Mouse (Mus musculus): Measurements from ENCODE around the gene Sc5d. TPM values are rescaled to one million over a fixed set of nuclear protein-coding genes. Genes with fewer than 3 reads are reported as not detected.

The Sc5d gene
- 14.2 and 17.0 TPM in 2 replicates for polyA plus RNA-seq (2015; fragmentation: Nextera tagmentation; extraction: Ambion mirVana)

GRCm38 (mm10) chr9:42264145-42264544, at the start of gene Sc5d:
Gene Sc5d (minus strand): TSS chr9:42264256.

Other genes with a start within 250 kb of the Sc5d start
- 2.6 and 4.0 TPM in 2 replicates for gene Sorl1, start 140.0 kb downstream of the Sc5d start, polyA plus RNA-seq (2015; fragmentation: Nextera tagmentation; extraction: Ambion mirVana)
- gene Tecta, start 135.7 kb upstream of the Sc5d start, polyA plus RNA-seq (2015; fragmentation: Nextera tagmentation; extraction: Ambion mirVana) = 0.09 TPM in 1 of 2 replicates, not detected in the other
- gene Tbcel, start 243.6 kb upstream of the Sc5d start, polyA plus RNA-seq (2015; fragmentation: Nextera tagmentation; extraction: Ambion mirVana) = 3.6 and 4.8 TPM in 2 replicates